ENCODE assay signal across 24 mouse cellular contexts in the genomic region with DNA sequence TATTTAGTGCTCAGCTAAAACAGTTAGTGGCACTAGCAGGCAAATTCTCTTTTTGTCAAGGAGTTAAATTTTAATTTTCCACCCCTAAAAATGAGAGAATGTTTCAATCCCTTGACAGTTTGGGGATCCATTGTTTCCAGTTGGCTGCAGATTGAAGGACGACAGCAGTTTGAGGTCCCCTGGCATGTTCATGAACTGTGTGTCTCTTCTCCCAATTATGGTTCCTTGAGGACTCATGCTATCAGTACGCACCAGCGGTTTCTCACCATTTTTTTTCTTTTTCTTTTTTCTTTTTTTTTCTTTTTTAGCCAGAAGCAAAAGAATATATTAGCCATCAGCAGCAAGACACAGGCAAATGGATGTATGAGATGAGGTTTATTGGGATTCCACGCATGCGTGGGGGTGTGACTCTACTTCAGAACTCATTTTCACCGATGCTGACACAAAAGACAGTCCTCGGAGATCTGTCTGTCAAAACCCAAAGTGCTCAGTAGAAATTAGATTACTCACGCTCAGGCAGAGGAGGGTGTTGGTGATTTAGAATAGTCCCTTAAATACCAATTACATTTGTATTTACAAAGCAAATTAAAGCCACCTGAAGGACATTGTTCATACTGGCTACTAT.
DNase-seq lines count a peak whose midpoint lies in the region; ATAC-seq and TF ChIP-seq lines count a peak whose summit lies in the region.
"Had no signal": no experiment of that assay in that cellular context is flagged by ENCODE, and none has a peak within 500 bp of the region (broad histone marks: within the 10 kb centered on the region; RNA-seq: fewer than 3 reads in every experiment).

No protein-coding gene starts in this region.

- H3K27ac ChIP-seq in hindbrain, embryonic 11.5 days (ENCODE audit: low read depth, low read length) = no peak overlapping the region
- no peak overlapping the region for H3K27ac ChIP-seq in hindbrain, embryonic 10.5 days
- H3K27ac ChIP-seq in forebrain, postnatal 0 days (ENCODE audit: low read depth, low read length) = no peak overlapping the region
- no peak overlapping the region for H3K27ac ChIP-seq in midbrain, embryonic 13.5 days
- H3K27ac ChIP-seq: left cerebral cortex, adult 2 months; limb, embryonic 15.5 days; liver, embryonic 15.5 days; neural tube, embryonic 12.5 days; stomach, embryonic 15.5 days had no signal

- peak; percentile 10 for DNase-seq in hindbrain, embryonic 11.5 days (ENCODE audit: low spot score)
- no peak for DNase-seq in hindbrain, embryonic 10.5 days (ENCODE audit: low spot score)
- DNase-seq in brain, embryonic 14.5 days (ENCODE audit: low read depth) = peak; percentile 84
- DNase-seq in forebrain, postnatal 0 days = peak; percentile 18
- DNase-seq in layer of hippocampus, postnatal 36 days = no peak
- no peak for DNase-seq in c-Kit-positive CD71-positive TER-119-positive erythroid progenitor cells, embryonic 14.5 days (ENCODE audit: low spot score)
- DNase-seq in cerebellum, adult 18-20 months = no peak
- DNase-seq: adrenal gland, postnatal 14 days; cerebellum, adult 11 months; cerebellum, postnatal 14 days; gastrocnemius, postnatal 25 days; heart, adult 18-20 months; heart, postnatal 14 days; kidney, adult 11 months; layer of hippocampus, adult 9-11 months; left cerebral cortex, postnatal 4 days; thymus, postnatal 36 days had no signal

- H3K9ac ChIP-seq in hindbrain, embryonic 11.5 days (ENCODE audit: low read depth, low read length) = no peak overlapping the region
- no peak overlapping the region for H3K9ac ChIP-seq in forebrain, postnatal 0 days
- H3K9ac ChIP-seq in midbrain, embryonic 13.5 days (replicated peaks) = no peak overlapping the region
- H3K9ac ChIP-seq: heart, embryonic 12.5 days; limb, embryonic 15.5 days; liver, embryonic 15.5 days; neural tube, embryonic 12.5 days; stomach, embryonic 15.5 days had no signal

- WGBS in hindbrain, embryonic 11.5 days = 60% methylated on average over 8 of the region's 8 CpGs
- WGBS in hindbrain, embryonic 10.5 days = 64% methylated on average over 8 of the region's 8 CpGs
- WGBS in forebrain, postnatal 0 days = 24% methylated on average over 8 of the region's 8 CpGs
- 29% methylated on average over 8 of the region's 8 CpGs for WGBS in midbrain, embryonic 13.5 days

- H3K27me3 ChIP-seq in hindbrain, embryonic 11.5 days (ENCODE audit: control insufficient read depth, insufficient read depth, low read length) = no peaks in the 10 kb centered on the region
- H3K27me3 ChIP-seq in hindbrain, embryonic 10.5 days (ENCODE audit: insufficient read depth, poor library complexity, severe bottlenecking) = no peaks in the 10 kb centered on the region
- no peaks in the 10 kb centered on the region for H3K27me3 ChIP-seq in forebrain, postnatal 0 days (ENCODE audit: insufficient read depth, low read length)
- H3K27me3 ChIP-seq in midbrain, embryonic 13.5 days = no peaks in the 10 kb centered on the region
- H3K27me3 ChIP-seq: heart, embryonic 12.5 days; limb, embryonic 15.5 days; liver, embryonic 15.5 days; neural tube, embryonic 12.5 days; stomach, embryonic 15.5 days had no signal

- H3K4me2 ChIP-seq in hindbrain, embryonic 11.5 days (replicated peaks; ENCODE audit: low read depth, low read length) = no peak overlapping the region
- H3K4me2 ChIP-seq in forebrain, postnatal 0 days (ENCODE audit: low read depth) = no peak overlapping the region
- H3K4me2 ChIP-seq in midbrain, embryonic 13.5 days (replicated peaks) = no peak overlapping the region
- H3K4me2 ChIP-seq: heart, embryonic 12.5 days; limb, embryonic 15.5 days; liver, embryonic 15.5 days; neural tube, embryonic 12.5 days; stomach, embryonic 15.5 days had no signal

- H3K4me1 ChIP-seq in hindbrain, embryonic 11.5 days (replicated peaks; ENCODE audit: control insufficient read depth, insufficient read depth, low read length) = no peaks in the 10 kb centered on the region
- H3K4me1 ChIP-seq in hindbrain, embryonic 10.5 days (replicated peaks) = peaks cover 11% of the 10 kb centered on the region
- H3K4me1 ChIP-seq in forebrain, postnatal 0 days (ENCODE audit: insufficient read depth) = 0 out of 2 replicates have a peak, but pooled peaks cover 3% of the 10 kb centered on the region
- peaks cover 14% of the 10 kb centered on the region for H3K4me1 ChIP-seq in midbrain, embryonic 13.5 days (replicated peaks)
- H3K4me1 ChIP-seq: heart, embryonic 12.5 days; limb, embryonic 15.5 days; liver, embryonic 15.5 days; neural tube, embryonic 12.5 days; stomach, embryonic 15.5 days had no signal

- no peaks in the 10 kb centered on the region for H3K9me3 ChIP-seq in hindbrain, embryonic 11.5 days (ENCODE audit: control insufficient read depth, low read length)
- no peaks in the 10 kb centered on the region for H3K9me3 ChIP-seq in hindbrain, embryonic 10.5 days
- no peaks in the 10 kb centered on the region for H3K9me3 ChIP-seq in forebrain, postnatal 0 days (ENCODE audit: low read length)
- no peaks in the 10 kb centered on the region for H3K9me3 ChIP-seq in midbrain, embryonic 13.5 days
- H3K9me3 ChIP-seq: heart, embryonic 12.5 days; limb, embryonic 15.5 days; liver, embryonic 15.5 days; neural tube, embryonic 12.5 days; stomach, embryonic 15.5 days had no signal

- no peaks in the 10 kb centered on the region for H3K36me3 ChIP-seq in hindbrain, embryonic 11.5 days (ENCODE audit: control insufficient read depth, insufficient read depth, low read length)
- no peaks in the 10 kb centered on the region for H3K36me3 ChIP-seq in hindbrain, embryonic 10.5 days
- H3K36me3 ChIP-seq in forebrain, postnatal 0 days (ENCODE audit: insufficient read depth) = no peaks in the 10 kb centered on the region
- no peaks in the 10 kb centered on the region for H3K36me3 ChIP-seq in midbrain, embryonic 13.5 days
- H3K36me3 ChIP-seq: heart, embryonic 12.5 days; limb, embryonic 15.5 days; liver, embryonic 15.5 days; neural tube, embryonic 12.5 days; stomach, embryonic 15.5 days had no signal

- no peak overlapping the region for H3K4me3 ChIP-seq in hindbrain, embryonic 11.5 days (ENCODE audit: low read depth, low read length)
- no peak overlapping the region for H3K4me3 ChIP-seq in hindbrain, embryonic 10.5 days
- no peak overlapping the region for H3K4me3 ChIP-seq in forebrain, postnatal 0 days (ENCODE audit: low read depth, low read length)
- no peak overlapping the region for H3K4me3 ChIP-seq in midbrain, embryonic 13.5 days (replicated peaks)
- H3K4me3 ChIP-seq: heart, embryonic 12.5 days; left cerebral cortex, adult 2 months; limb, embryonic 15.5 days; liver, embryonic 15.5 days; neural tube, embryonic 12.5 days; stomach, embryonic 15.5 days had no signal

- no peak for TF ChIP-seq CTCF in brain, embryonic 14.5 days (IDR thresholded peaks at IDR 0.05; ENCODE audit: borderline replicate concordance, extremely low read depth, insufficient read depth, insufficient read length)
- TF ChIP-seq CTCF in forebrain, postnatal 0 days (IDR thresholded peaks at IDR 0.05; ENCODE audit: low read depth) = no peak

- ATAC-seq in hindbrain, embryonic 11.5 days (ENCODE audit: low FRiP score) = peak; percentile 56; the same call in 1 of the 2 replicates
- ATAC-seq in forebrain, postnatal 0 days = no peak
- peak; percentile 58 for ATAC-seq in midbrain, embryonic 13.5 days

- TF ChIP-seq POLR2A in brain, embryonic 14.5 days (IDR thresholded peaks at IDR 0.05; ENCODE audit: borderline replicate concordance, extremely low read depth, insufficient read depth, insufficient read length, poor library complexity, severe bottlenecking) = no peak

Comparison
In these comparisons a context has a peak if more than half of its experiments do, and no peak if none do; other contexts are left out.
1. DNase-seq: peak in hindbrain, embryonic 11.5 days (single experiment), brain, embryonic 14.5 days (single experiment) and forebrain, postnatal 0 days (single experiment); none in hindbrain, embryonic 10.5 days (single experiment), layer of hippocampus, postnatal 36 days (0 of 2), c-Kit-positive CD71-positive TER-119-positive erythroid progenitor cells, embryonic 14.5 days (single experiment) and cerebellum, adult 18-20 months (0 of 2).